Mouse (Mus musculus) large intestine, adult 2 months (tissue): ENCODE data around the gene Riox1. TPM values are rescaled to one million over a fixed set of nuclear protein-coding genes. Genes with fewer than 3 reads are reported as not detected.

Source experiments
- DNase-seq: peaks from one replicate; pipeline ENCODE4 v3.0.0-alpha.2; 2012; ENCODE audit warnings: low read depth, low spot score
- WGBS: fragments of 180-500 bp; shearing (Covaris S2); methylation state at CpG from one replicate; pipeline ENCODE4 v1.1.7; 2018; 5-methylcytosine and 5-hydroxymethylcytosine counted together
- polyA plus RNA-seq: library from polyadenylated mRNA; depleted of rRNA; stranded (reverse); fragments of >200 nt; gene quantifications from 2 replicates; pipeline ENCODE4 v1.2.3, GENCODE M21; 2012; rRNA removed

Gene Riox1
- polyA plus RNA-seq, 1 experiment: 10.8 TPM

GRCm38 (mm10) chr12:84000418-84000817 is 50.0 kb downstream of the Riox1 start:
- 29% methylated on average over 3 of the region's 3 CpGs for WGBS
- DNase-seq: no peak

Other genes starting within 250 kb of the Riox1 start
- gene Papln, start 187.0 kb upstream of the Riox1 start, polyA plus RNA-seq: 2.5 and 7.3 TPM in 2 replicates
- gene Numb, start 28.7 kb upstream of the Riox1 start, polyA plus RNA-seq: 52.4 and 117 TPM in 2 replicates
- gene Heatr4, start 34.2 kb downstream of the Riox1 start, polyA plus RNA-seq: not detected in 2 replicates
- gene Acot2, start 37.3 kb downstream of the Riox1 start, polyA plus RNA-seq: 2.2 and 4.0 TPM in 2 replicates
- 1.6 and 2.5 TPM in 2 replicates for gene Acot1, start 58.9 kb downstream of the Riox1 start, polyA plus RNA-seq
- gene Acot4, start 87.8 kb downstream of the Riox1 start, polyA plus RNA-seq: 4.5 and 8.5 TPM in 2 replicates
- not detected in 2 replicates for gene Gm49366, start 88.3 kb downstream of the Riox1 start, polyA plus RNA-seq
- not detected in 2 replicates for gene Acot3, start 101.5 kb downstream of the Riox1 start, polyA plus RNA-seq
- 0.15 TPM in 1 of 2 replicates, not detected in the other for gene Acot5, start 118.7 kb downstream of the Riox1 start, polyA plus RNA-seq
- gene Acot6, start 150.0 kb downstream of the Riox1 start, polyA plus RNA-seq: 0.63 and 0.78 TPM in 2 replicates
- gene Dnal1, start 163.8 kb downstream of the Riox1 start, polyA plus RNA-seq: 0.69 and 1.2 TPM in 2 replicates
- 0.16 and 0.22 TPM in 2 replicates for gene Pnma1, start 197.9 kb downstream of the Riox1 start, polyA plus RNA-seq